Mouse (Mus musculus) liver, embryonic 11.5 days (tissue): ENCODE measurements around the gene Slc25a45. TPM values are rescaled to one million over a fixed set of nuclear protein-coding genes. Genes with fewer than 3 reads are reported as not detected.

Source experiments
- polyA plus RNA-seq: library from polyadenylated mRNA; unstranded; fragments of >200 nt; fragmentation: Nextera tagmentation; extraction: Ambion mirVana; gene quantifications from 2 replicates; pipeline ENCODE4 v1.2.1, GENCODE M21; 2014

The Slc25a45 gene
- polyA plus RNA-seq, 1 experiment from 2014 or later, result 8.2 TPM

Other genes starting within 250 kb of the Slc25a45 start
- 57.1 and 57.7 TPM in 2 replicates for gene Rela, start 240.3 kb upstream of the Slc25a45 start, polyA plus RNA-seq
- gene Sipa1, start 214.1 kb upstream of the Slc25a45 start, polyA plus RNA-seq, result 32.3 and 34.8 TPM in 2 replicates
- 27.4 and 28.1 TPM in 2 replicates for gene Map3k11, start 189.1 kb upstream of the Slc25a45 start, polyA plus RNA-seq
- gene Pcnx3, start 188.9 kb upstream of the Slc25a45 start, polyA plus RNA-seq, result 22.5 and 25.0 TPM in 2 replicates
- 0.14 TPM in 1 of 2 replicates, not detected in the other for gene Kcnk7, start 173.4 kb upstream of the Slc25a45 start, polyA plus RNA-seq
- gene Ehbp1l1, start 151.5 kb upstream of the Slc25a45 start, polyA plus RNA-seq, result 64.9 and 67.1 TPM in 2 replicates
- gene Fam89b, start 148.2 kb upstream of the Slc25a45 start, polyA plus RNA-seq, result 47.5 and 49.8 TPM in 2 replicates
- gene Ltbp3, start 136.9 kb upstream of the Slc25a45 start, polyA plus RNA-seq, result 4.1 and 4.6 TPM in 2 replicates
- gene Scyl1, start 106.4 kb upstream of the Slc25a45 start, polyA plus RNA-seq, result 57.1 and 58.6 TPM in 2 replicates
- gene Frmd8, start 2.5 kb upstream of the Slc25a45 start, polyA plus RNA-seq, result 26.8 and 27.9 TPM in 2 replicates
- 3.9 and 4.2 TPM in 2 replicates for gene Tigd3, start 16.3 kb downstream of the Slc25a45 start, polyA plus RNA-seq
- 119 and 127 TPM in 2 replicates for gene Dpf2, start 35.2 kb downstream of the Slc25a45 start, polyA plus RNA-seq
- gene Cdc42ep2, start 47.0 kb downstream of the Slc25a45 start, polyA plus RNA-seq, result 5.1 TPM in 2 replicates
- 129 and 131 TPM in 2 replicates for gene Pola2, start 86.4 kb downstream of the Slc25a45 start, polyA plus RNA-seq
- not detected in 2 replicates for gene Slc22a20, start 108.3 kb downstream of the Slc25a45 start, polyA plus RNA-seq
- gene Capn1, start 138.1 kb downstream of the Slc25a45 start, polyA plus RNA-seq, result 25.2 and 25.8 TPM in 2 replicates
- gene Syvn1, start 168.8 kb downstream of the Slc25a45 start, polyA plus RNA-seq, result 30.7 and 33.7 TPM in 2 replicates
- 84.5 and 93.9 TPM in 2 replicates for gene Mrpl49, start 180.0 kb downstream of the Slc25a45 start, polyA plus RNA-seq
- 1,022 and 1,135 TPM in 2 replicates for gene Fau, start 180.0 kb downstream of the Slc25a45 start, polyA plus RNA-seq
- gene Znhit2, start 183.4 kb downstream of the Slc25a45 start, polyA plus RNA-seq, result 38.7 and 42.3 TPM in 2 replicates
- gene Tm7sf2, start 190.6 kb downstream of the Slc25a45 start, polyA plus RNA-seq, result 28.6 and 30.8 TPM in 2 replicates
- gene Vps51, start 199.4 kb downstream of the Slc25a45 start, polyA plus RNA-seq, result 54.8 and 57.1 TPM in 2 replicates
- not detected in 2 replicates for gene Tmem262, start 202.2 kb downstream of the Slc25a45 start, polyA plus RNA-seq
- 0.75 and 2.2 TPM in 2 replicates for gene Gm28374, start 204.4 kb downstream of the Slc25a45 start, polyA plus RNA-seq
- 50.4 and 52.3 TPM in 2 replicates for gene Zfpl1, start 207.1 kb downstream of the Slc25a45 start, polyA plus RNA-seq
- gene Cdca5, start 207.2 kb downstream of the Slc25a45 start, polyA plus RNA-seq, result 50.8 and 55.3 TPM in 2 replicates
- gene AC131692.1, start 216.6 kb downstream of the Slc25a45 start, polyA plus RNA-seq, result 0.43 and 0.51 TPM in 2 replicates
- gene Naaladl1, start 228.0 kb downstream of the Slc25a45 start, polyA plus RNA-seq, result 2.0 and 2.4 TPM in 2 replicates
- 56.1 and 60.8 TPM in 2 replicates for gene Sac3d1, start 240.8 kb downstream of the Slc25a45 start, polyA plus RNA-seq